Mouse (Mus musculus) liver, embryonic 16.5 days (tissue): ENCODE measurements around the gene Nectin4. TPM values are rescaled to one million over a fixed set of nuclear protein-coding genes. Genes with fewer than 3 reads are reported as not detected.

ENCODE experiments used
- ATAC-seq: fragments of 200-750 bp; cut with Nextera tagmentation; 2 replicates; pipeline ENCODE4 v1.8.0; 2017; ENCODE audit warnings: low read depth, mild to moderate bottlenecking, moderate number of reproducible peaks, moderate library complexity
- H3K27ac ChIP-seq: fragments of 300-500 bp; sonication (generic); 2 replicates; pipeline ENCODE4 v1.5.1; 2014; ENCODE audit warnings: mild to moderate bottlenecking, low read length
- H3K27me3 ChIP-seq: fragments of 300-500 bp; sonication (generic); 2 replicates; pipeline ENCODE4 v1.6.1; 2014; ENCODE audit warnings: low read depth, low read length, mixed read lengths; ENCODE audit not compliant: control insufficient read depth, insufficient read depth
- H3K36me3 ChIP-seq: fragments of 300-500 bp; sonication (generic); 2 replicates; pipeline ENCODE4 v1.6.1; 2014; ENCODE audit warnings: mild to moderate bottlenecking; ENCODE audit not compliant: control insufficient read depth, insufficient read depth
- H3K4me1 ChIP-seq: fragments of 300-500 bp; sonication (generic); 2 replicates; pipeline ENCODE4 v1.6.1; 2014; ENCODE audit warnings: low read depth, low read length, mixed read lengths; ENCODE audit not compliant: control insufficient read depth
- H3K4me2 ChIP-seq: fragments of 300-500 bp; sonication (generic); 2 replicates; pipeline ENCODE4 v1.6.1; 2014; ENCODE audit warnings: low read depth, low read length, mixed read lengths
- H3K4me3 ChIP-seq: fragments of 300-500 bp; sonication (generic); 2 replicates; pipeline ENCODE4 v1.5.1; 2014; ENCODE audit warnings: low read depth, mild to moderate bottlenecking, low read length
- H3K9ac ChIP-seq: fragments of 300-500 bp; sonication (generic); 2 replicates; pipeline ENCODE4 v1.6.1; 2014; ENCODE audit warnings: low read depth, low read length
- H3K9me3 ChIP-seq: fragments of 300-500 bp; sonication (generic); replicated peaks from 2 replicates; pipeline ENCODE4 v1.6.1; 2016; ENCODE audit warnings: low read length; ENCODE audit not compliant: control insufficient read depth
- WGBS: fragments of 180-500 bp; shearing (Covaris S2); extraction: QIAGEN DNeasy Blood & Tissue Kit; methylation state at CpG from one replicate; pipeline ENCODE4 v1.1.7; 2014; ENCODE audit not compliant: insufficient replicate concordance; 5-methylcytosine and 5-hydroxymethylcytosine counted together
- polyA plus RNA-seq: library from polyadenylated mRNA; unstranded; fragments of >200 nt; fragmentation: Nextera tagmentation; extraction: Ambion mirVana; gene quantifications from 2 replicates; pipeline ENCODE4 v1.2.1, GENCODE M21; 2015

The Nectin4 gene
- polyA plus RNA-seq, 1 experiment from 2014 or later, result 0.13 TPM

GRCm38 (mm10) chr1:171387099-171387498 lies 17.2 kb downstream of the Nectin4 start:
- Histone ChIP-seq H3K27ac (no peak overlapping the region), H3K27me3 (no peaks in the 10 kb centered on the region), H3K4me1 (no peaks in the 10 kb centered on the region), H3K36me3 (no peaks in the 10 kb centered on the region), H3K4me2 (no peak overlapping the region), H3K9ac (no peak overlapping the region), H3K4me3 (no peak overlapping the region), H3K9me3 (no peaks in the 10 kb centered on the region)
- WGBS, result 46% methylated on average over 6 of the region's 6 CpGs
- ATAC-seq, result no peak

GRCm38 (mm10) chr1:171388376-171389102 lies 18.6 kb downstream of the Nectin4 start, which contains the start of gene Arhgap30:
Arhgap30 (plus strand) TSS chr1:171388954.
- no peaks in the 10 kb centered on the region for H3K9me3 ChIP-seq
- no peaks in the 10 kb centered on the region for H3K4me1 ChIP-seq
- H3K9ac ChIP-seq, result peak within 1 kb of the TSS; percentile 25; the same call in 1 of the 2 replicates
- H3K4me2 ChIP-seq, result peak within 1 kb of the TSS; percentile 47
- no peaks in the 10 kb centered on the region for H3K27me3 ChIP-seq
- WGBS, result 26% methylated on average over 15 of the region's 15 CpGs
- peak; percentile 66 for ATAC-seq
- peak within 1 kb of the TSS; percentile 77 for H3K27ac ChIP-seq
- no peaks in the 10 kb centered on the region for H3K36me3 ChIP-seq
- H3K4me3 ChIP-seq, result peak within 1 kb of the TSS; percentile 48

GRCm38 (mm10) chr1:171390101-171390500 lies 20.2 kb downstream of the Nectin4 start:
- no peaks in the 10 kb centered on the region for H3K36me3 ChIP-seq
- no peaks in the 10 kb centered on the region for H3K27me3 ChIP-seq
- H3K4me3 ChIP-seq, result peak overlapping the region; percentile 48
- WGBS, result 30% methylated on average over 4 of the region's 4 CpGs
- peak overlapping the region; percentile 77 for H3K27ac ChIP-seq
- no peaks in the 10 kb centered on the region for H3K4me1 ChIP-seq
- peak; percentile 38; the same call in 1 of the 2 replicates for ATAC-seq
- no peak overlapping the region for H3K9ac ChIP-seq
- H3K9me3 ChIP-seq, result no peaks in the 10 kb centered on the region
- no peak overlapping the region for H3K4me2 ChIP-seq

- Histone ChIP-seq H3K9ac (no peak overlapping the region), H3K27ac (no peak overlapping the region), H3K9me3 (no peaks in the 10 kb centered on the region), H3K4me3 (no peak overlapping the region), H3K4me2 (no peak overlapping the region), H3K4me1 (no peaks in the 10 kb centered on the region), H3K36me3 (no peaks in the 10 kb centered on the region), H3K27me3 (no peaks in the 10 kb centered on the region)
- no peak for ATAC-seq
- WGBS, result 84% methylated on average over 4 of the region's 4 CpGs
Observed at GRCm38 (mm10) chr1:171401821-171402220, 31.9 kb downstream of the Nectin4 start.

GRCm38 (mm10) chr1:171402991-171403390 lies 33.1 kb downstream of the Nectin4 start:
- 74% methylated on average over 9 of the region's 9 CpGs for WGBS
- Histone ChIP-seq H3K27ac (no peak overlapping the region), H3K36me3 (no peaks in the 10 kb centered on the region), H3K4me3 (no peak overlapping the region), H3K4me2 (no peak overlapping the region), H3K9me3 (no peaks in the 10 kb centered on the region), H3K9ac (no peak overlapping the region), H3K27me3 (no peaks in the 10 kb centered on the region), H3K4me1 (no peaks in the 10 kb centered on the region)
- no peak for ATAC-seq

GRCm38 (mm10) chr1:171407263-171407662 lies 37.4 kb downstream of the Nectin4 start:
- H3K9ac ChIP-seq, result no peak overlapping the region
- no peak overlapping the region for H3K27ac ChIP-seq
- H3K36me3 ChIP-seq, result no peaks in the 10 kb centered on the region
- ATAC-seq, result no peak
- 58% methylated on average over 5 of the region's 5 CpGs for WGBS
- H3K4me3 ChIP-seq, result no peak overlapping the region
- H3K4me2 ChIP-seq, result no peak overlapping the region
- H3K9me3 ChIP-seq, result no peaks in the 10 kb centered on the region
- H3K27me3 ChIP-seq, result no peaks in the 10 kb centered on the region
- H3K4me1 ChIP-seq, result no peaks in the 10 kb centered on the region

- no peak for ATAC-seq
- Histone ChIP-seq H3K4me3 (no peak overlapping the region), H3K4me2 (no peak overlapping the region), H3K27me3 (no peaks in the 10 kb centered on the region), H3K9me3 (no peaks in the 10 kb centered on the region), H3K36me3 (no peaks in the 10 kb centered on the region; the same call in 1 of the 2 replicates), H3K27ac (no peak overlapping the region), H3K9ac (no peak overlapping the region), H3K4me1 (peaks cover 23% of the 10 kb centered on the region)
- 93% methylated on average over 1 of the region's 1 CpGs for WGBS
Observed at GRCm38 (mm10) chr1:171410231-171410630, 40.3 kb downstream of the Nectin4 start.

- peak; percentile 97 for ATAC-seq
- H3K4me1 ChIP-seq, result peaks cover 23% of the 10 kb centered on the region
- peak within 1 kb of the TSS; percentile 81 for H3K27ac ChIP-seq
- peak within 1 kb of the TSS; percentile 97 for H3K4me3 ChIP-seq
- H3K36me3 ChIP-seq, result no peaks in the 10 kb centered on the region; the same call in 1 of the 2 replicates
- no peaks in the 10 kb centered on the region for H3K27me3 ChIP-seq
- WGBS, result under 1% methylated on average over 36 of the region's 36 CpGs
- peak within 1 kb of the TSS; percentile 96 for H3K9ac ChIP-seq
- no peaks in the 10 kb centered on the region for H3K9me3 ChIP-seq
- H3K4me2 ChIP-seq, result peak within 1 kb of the TSS; percentile 69
Observed at GRCm38 (mm10) chr1:171410947-171411484, 41.1 kb downstream of the Nectin4 start, which contains the start of gene Usf1. Usf1 (plus strand) TSS chr1:171411313.

GRCm38 (mm10) chr1:171411492-171411941 lies 41.6 kb downstream of the Nectin4 start:
- no peaks in the 10 kb centered on the region for H3K9me3 ChIP-seq
- WGBS, result under 1% methylated on average over 39 of the region's 39 CpGs
- ATAC-seq, result peak; percentile 65

More at GRCm38 (mm10) chr1:171411492-171411941, 41.6 kb downstream of the Nectin4 start:
- H3K4me3 ChIP-seq, result peak overlapping the region; percentile 97
- H3K4me1 ChIP-seq, result peaks cover 23% of the 10 kb centered on the region
- peaks cover 5% of the 10 kb centered on the region for H3K36me3 ChIP-seq
- peak overlapping the region; percentile 69 for H3K4me2 ChIP-seq
- peak overlapping the region; percentile 96 for H3K9ac ChIP-seq
- peak overlapping the region; percentile 81 for H3K27ac ChIP-seq
- no peaks in the 10 kb centered on the region for H3K27me3 ChIP-seq
